Mouse (Mus musculus) liver, postnatal 0 days (tissue): ENCODE measurements at regions not wholly inside any gene's neighbourhood (a gene's known extent, or its start where the extent isn't known, plus 50 kb on each side); places are given as distances from the start of the nearest gene placed in this dataset.
A peak's percentile ranks its signal among the peaks of the same experiment; 100 is the strongest.

Source experiments
- ATAC-seq: fragments of 200-750 bp; cut with Nextera tagmentation; 2 replicates; pipeline ENCODE4 v1.8.0; 2017; ENCODE audit warnings: mild to moderate bottlenecking, moderate library complexity
- DNase-seq: peaks from one replicate; pipeline ENCODE4 v3.0.0-alpha.2; 2016
- H3K27ac ChIP-seq: fragments of 300-500 bp; sonication (generic); 2 replicates; pipeline ENCODE4 v1.5.1; 2014; ENCODE audit warnings: antibody characterized with exemption, moderate library complexity, mild to moderate bottlenecking, low read depth
- H3K27me3 ChIP-seq: fragments of 300-500 bp; sonication (generic); 2 replicates; pipeline ENCODE4 v1.6.1; 2014; ENCODE audit warnings: low read length, control low read depth, mixed read lengths; ENCODE audit not compliant: insufficient read depth
- H3K36me3 ChIP-seq: fragments of 300-500 bp; sonication (generic); replicated peaks from 2 replicates; pipeline ENCODE4 v1.6.1; 2014; ENCODE audit warnings: mild to moderate bottlenecking, control low read depth, low read length, moderate library complexity, mixed read lengths; ENCODE audit not compliant: insufficient read depth
- H3K4me1 ChIP-seq: fragments of 300-500 bp; sonication (generic); 2 replicates; pipeline ENCODE4 v1.6.1; 2014; ENCODE audit warnings: antibody characterized with exemption, mild to moderate bottlenecking, control low read depth; ENCODE audit not compliant: insufficient read depth
- H3K4me2 ChIP-seq: fragments of 300-500 bp; sonication (generic); 2 replicates; pipeline ENCODE4 v1.6.1; 2014; ENCODE audit warnings: low read depth, mild to moderate bottlenecking, low read length, moderate library complexity, mixed read lengths
- H3K4me3 ChIP-seq: fragments of 300-500 bp; sonication (generic); 2 replicates; pipeline ENCODE4 v1.5.1; 2014; ENCODE audit warnings: low read depth, low read length
- H3K9ac ChIP-seq: fragments of 300-500 bp; sonication (generic); replicated peaks from 2 replicates; pipeline ENCODE4 v1.6.1; 2014; ENCODE audit warnings: mild to moderate bottlenecking, moderate library complexity
- H3K9me3 ChIP-seq: fragments of 300-500 bp; sonication (generic); 2 replicates; pipeline ENCODE4 v1.6.1; 2016; ENCODE audit warnings: mild to moderate bottlenecking, control low read depth, low read length, mixed read lengths
- CTCF ChIP-seq: sonication (generic); IDR thresholded peaks from 2 replicates; pipeline ENCODE4 v1.5.1; 2016; ENCODE audit warnings: antibody characterized with exemption, low read depth
- EP300 ChIP-seq: IDR thresholded peaks from 2 replicates; pipeline ENCODE4 v1.6.1; 2016; ENCODE audit warnings: antibody characterized with exemption, low read depth, mild to moderate bottlenecking
- WGBS: fragments of 180-500 bp; shearing (Covaris S2); extraction: QIAGEN DNeasy Blood & Tissue Kit; methylation state at CpG from one replicate; pipeline ENCODE4 v1.1.7; 2014; ENCODE audit not compliant: insufficient replicate concordance; 5-methylcytosine and 5-hydroxymethylcytosine counted together

GRCm38 (mm10) chr13:63643394-63643793 lies 70.0 kb upstream of the Ptch1 start:
- ATAC-seq (0 out of 2 replicates have a peak, but pooled peaks have one; percentile 35), DNase-seq (no peak)
- 40% methylated on average over 2 of the region's 2 CpGs for WGBS
- Histone ChIP-seq H3K4me2 (no peak overlapping the region), H3K27me3 (no peaks in the 10 kb centered on the region), H3K9me3 (no peaks in the 10 kb centered on the region), H3K9ac (no peak overlapping the region), H3K4me3 (no peak overlapping the region), H3K27ac (no peak overlapping the region), H3K36me3 (no peaks in the 10 kb centered on the region), H3K4me1 (no peaks in the 10 kb centered on the region)
- TF ChIP-seq EP300 (no peak), CTCF (no peak)

GRCm38 (mm10) chr13:63644308-63644707 lies 70.9 kb upstream of the Ptch1 start:
- no peak for DNase-seq
- no peak for ATAC-seq
- Histone ChIP-seq H3K4me1 (no peaks in the 10 kb centered on the region), H3K9ac (no peak overlapping the region), H3K9me3 (no peaks in the 10 kb centered on the region), H3K36me3 (no peaks in the 10 kb centered on the region), H3K4me2 (no peak overlapping the region), H3K27me3 (no peaks in the 10 kb centered on the region), H3K4me3 (no peak overlapping the region), H3K27ac (no peak overlapping the region)
- 79% methylated on average over 5 of the region's 5 CpGs for WGBS
- no peak for TF ChIP-seq CTCF
- TF ChIP-seq EP300: no peak

GRCm38 (mm10) chr13:63649058-63649647 lies 75.8 kb upstream of the Ptch1 start:
- DNase-seq (no peak), ATAC-seq (no peak)
- Histone ChIP-seq H3K9me3 (no peaks in the 10 kb centered on the region), H3K27me3 (no peaks in the 10 kb centered on the region), H3K36me3 (no peaks in the 10 kb centered on the region), H3K4me1 (no peaks in the 10 kb centered on the region), H3K9ac (no peak overlapping the region), H3K4me3 (no peak overlapping the region), H3K27ac (no peak overlapping the region), H3K4me2 (no peak overlapping the region)
- 32% methylated on average over 3 of the region's 3 CpGs for WGBS
- TF ChIP-seq CTCF (no peak), EP300 (no peak)

- H3K27ac ChIP-seq: no peak overlapping the region
- H3K4me2 ChIP-seq: no peak overlapping the region
- H3K36me3 ChIP-seq: no peaks in the 10 kb centered on the region
- H3K9ac ChIP-seq: no peak overlapping the region
- ATAC-seq: no peak
- no peak overlapping the region for H3K4me3 ChIP-seq
- 79% methylated on average over 6 of the region's 6 CpGs for WGBS
- H3K4me1 ChIP-seq: no peaks in the 10 kb centered on the region
- no peak for DNase-seq
- no peaks in the 10 kb centered on the region for H3K27me3 ChIP-seq
- TF ChIP-seq EP300: no peak
- TF ChIP-seq CTCF: no peak
- no peaks in the 10 kb centered on the region for H3K9me3 ChIP-seq
These were observed 81.1 kb upstream of the Ptch1 start for GRCm38 (mm10) chr13:63654514-63654913.

GRCm38 (mm10) chr13:63657115-63657514 lies 83.7 kb upstream of the Ptch1 start:
- ATAC-seq: no peak
- H3K4me3 ChIP-seq: no peak overlapping the region
- H3K4me1 ChIP-seq: no peaks in the 10 kb centered on the region
- 81% methylated on average over 8 of the region's 8 CpGs for WGBS
- H3K4me2 ChIP-seq: no peak overlapping the region
- H3K27ac ChIP-seq: no peak overlapping the region
- no peaks in the 10 kb centered on the region for H3K36me3 ChIP-seq
- no peak overlapping the region for H3K9ac ChIP-seq
- no peaks in the 10 kb centered on the region for H3K9me3 ChIP-seq
- no peaks in the 10 kb centered on the region for H3K27me3 ChIP-seq
- DNase-seq: no peak
- TF ChIP-seq EP300 (no peak), CTCF (no peak)

- Histone ChIP-seq H3K27me3 (no peaks in the 10 kb centered on the region), H3K36me3 (no peaks in the 10 kb centered on the region), H3K9ac (no peak overlapping the region), H3K9me3 (no peaks in the 10 kb centered on the region), H3K27ac (no peak overlapping the region), H3K4me2 (no peak overlapping the region), H3K4me3 (no peak overlapping the region), H3K4me1 (no peaks in the 10 kb centered on the region)
- no peak for DNase-seq
- no peak for ATAC-seq
- TF ChIP-seq CTCF (no peak), EP300 (no peak)
- 82% methylated on average over 7 of the region's 7 CpGs for WGBS
These were observed 86.0 kb upstream of the Ptch1 start for GRCm38 (mm10) chr13:63659412-63659811.

- Histone ChIP-seq H3K27me3 (no peaks in the 10 kb centered on the region), H3K4me2 (no peak overlapping the region), H3K9me3 (no peaks in the 10 kb centered on the region), H3K9ac (no peak overlapping the region), H3K4me1 (no peaks in the 10 kb centered on the region), H3K36me3 (no peaks in the 10 kb centered on the region), H3K27ac (no peak overlapping the region), H3K4me3 (no peak overlapping the region)
- ATAC-seq (no peak), DNase-seq (no peak)
- 68% methylated on average over 4 of the region's 4 CpGs for WGBS
- TF ChIP-seq CTCF: no peak
- TF ChIP-seq EP300: no peak
These were observed 87.0 kb upstream of the Ptch1 start for GRCm38 (mm10) chr13:63660431-63660830.
